Mouse (Mus musculus): ENCODE data around the gene Pdlim1. TPM values are rescaled to one million over a fixed set of nuclear protein-coding genes. Genes with fewer than 3 reads are reported as not detected.

Gene Pdlim1
- total RNA-seq, 1 experiment from 2014 or later, result 37.4 TPM

- no peak for ATAC-seq (ENCODE audit: extremely low read depth, insufficient number of reproducible peaks, low FRiP score, poor library complexity, severe bottlenecking)
Observed at GRCm38 (mm10) chr19:40183600-40183999, 88.0 kb downstream of the Pdlim1 start.

GRCm38 (mm10) chr19:40178311-40178710, 93.3 kb downstream of the Pdlim1 start:
- no peak for ATAC-seq (ENCODE audit: extremely low read depth, insufficient number of reproducible peaks, low FRiP score, poor library complexity, severe bottlenecking)

Other genes starting within 250 kb of the Pdlim1 start
- gene Cyp2c54, start 198.0 kb downstream of the Pdlim1 start, total RNA-seq (2017), result not detected in 2 replicates
- gene Cyp2c50, start 182.2 kb downstream of the Pdlim1 start, total RNA-seq (2017), result not detected in 2 replicates
- gene Cyp2c70, start 84.5 kb downstream of the Pdlim1 start, total RNA-seq (2017), result not detected in 2 replicates
- 9.8 and 17.2 TPM in 2 replicates for gene Sorbs1, start 241.9 kb upstream of the Pdlim1 start, total RNA-seq (2017)